Mouse (Mus musculus) CH12.LX (cell line): Measurements from ENCODE around the gene Akr7a5.

Source experiments
- CHD1 ChIP-seq: IDR thresholded peaks from 2 replicates; pipeline ENCODE4 v1.6.1; 2012; ENCODE audit warnings: low read depth, low read length, improper control_type of control experiment, inconsistent platforms
- CTCF ChIP-seq, 2 experiments: IDR thresholded peaks in 1 of 2; conservative IDR thresholded peaks in 1 of 2; 2 replicates each; pipeline ENCODE4 v1.5.1; 2011 to 2012; ENCODE audit warnings: low read depth in 2 of 2, low read length in 2 of 2, improper control_type of control experiment in 1 of 2, inconsistent platforms in 1 of 2, mild to moderate bottlenecking in 1 of 2, moderate library complexity in 1 of 2
- E2F4 ChIP-seq: IDR thresholded peaks from 2 replicates; pipeline ENCODE4 v1.6.1; 2011; ENCODE audit warnings: low read depth, low read length, improper control_type of control experiment; ENCODE audit not compliant: insufficient replicate concordance
- EP300 ChIP-seq: IDR thresholded peaks from 2 replicates; pipeline ENCODE4 v1.6.1; 2011; ENCODE audit warnings: low read length, improper control_type of control experiment
- KAT2A ChIP-seq: IDR thresholded peaks from 2 replicates; pipeline ENCODE4 v1.6.1; 2012; ENCODE audit warnings: low read length, improper control_type of control experiment, inconsistent platforms; ENCODE audit not compliant: insufficient replicate concordance
- MAX ChIP-seq: IDR thresholded peaks from 2 replicates; pipeline ENCODE4 v1.6.1; 2011; ENCODE audit warnings: low read length, improper control_type of control experiment
- MEF2A ChIP-seq: IDR thresholded peaks from 2 replicates; pipeline ENCODE4 v1.6.1; 2014; ENCODE audit warnings: low read depth, mild to moderate bottlenecking, inconsistent platforms, low read length, improper control_type of control experiment, borderline replicate concordance
- POLR2A ChIP-seq: IDR thresholded peaks from 2 replicates; pipeline ENCODE4 v1.6.1; 2011; ENCODE audit warnings: low read depth, mild to moderate bottlenecking, improper control_type of control experiment, low read length
- RAD21 ChIP-seq: IDR thresholded peaks from 2 replicates; pipeline ENCODE4 v1.6.1; 2011; ENCODE audit warnings: low read depth, mild to moderate bottlenecking, low read length, improper control_type of control experiment, moderate library complexity
- TBP ChIP-seq: conservative IDR thresholded peaks from 2 replicates; pipeline ENCODE4 v1.6.1; 2011; ENCODE audit warnings: low read depth, low read length, improper control_type of control experiment
- UBTF ChIP-seq: IDR thresholded peaks from 2 replicates; pipeline ENCODE4 v1.6.1; 2012; ENCODE audit warnings: low read depth, mild to moderate bottlenecking, inconsistent platforms, low read length, improper control_type of control experiment, moderate library complexity
- USF1 ChIP-seq: IDR thresholded peaks from 2 replicates; pipeline ENCODE4 v1.6.1; 2014; ENCODE audit warnings: low read depth, mild to moderate bottlenecking, inconsistent platforms, low read length, improper control_type of control experiment
- ZKSCAN1 ChIP-seq: IDR thresholded peaks from 2 replicates; pipeline ENCODE4 v1.6.1; 2012; ENCODE audit warnings: low read depth, inconsistent platforms, low read length, improper control_type of control experiment, borderline replicate concordance

- TF ChIP-seq E2F4: no peak
- TF ChIP-seq POLR2A: peak; percentile 96
- no peak for TF ChIP-seq CHD1
- no peak for TF ChIP-seq EP300
- TF ChIP-seq CTCF (conservative IDR thresholded peaks at IDR 0.05 in 1 of 2, IDR thresholded peaks at IDR 0.05 in 1 of 2; ENCODE audit: low read depth in 2 of 2, low read length in 2 of 2): no peak
- no peak for TF ChIP-seq MEF2A
- no peak for TF ChIP-seq ZKSCAN1
- TF ChIP-seq USF1: peak; percentile 84
- no peak for TF ChIP-seq KAT2A
- peak; percentile 56; the same call in 1 of the 2 replicates for TF ChIP-seq MAX
- TF ChIP-seq UBTF: peak; percentile 77; the same call in 1 of the 2 replicates
- no peak for TF ChIP-seq RAD21
- peak; percentile 52; the same call in 1 of the 2 replicates for TF ChIP-seq TBP
These were observed at the start of gene Akr7a5, which contains the start of gene Pqlc2 for GRCm38 (mm10) chr4:139310171-139310898.
